Mouse (Mus musculus) erythroid progenitor cell, adult 5-6 weeks (primary cell): ENCODE results near the gene Itgam. TPM values are rescaled to one million over a fixed set of nuclear protein-coding genes. Genes with fewer than 3 reads are reported as not detected.
"Not testable (repeated sequence)": the region's sequence is repeated elsewhere in the genome, so short reads cannot be mapped to it uniquely, and the experiment has no call there.

Experiments used
- ATAC-seq: replicated peaks from 2 replicates; pipeline ENCODE4 v1.8.0; 2016; ENCODE audit warnings: moderate number of reproducible peaks, mild to moderate bottlenecking, moderate TSS enrichment, inconsistent platforms; ENCODE audit not compliant: poor library complexity, low FRiP score, severe bottlenecking
- total RNA-seq, 2 experiments: library from RNA; stranded (forward) in 1 of 2; stranded (reverse) in 1 of 2; fragments of 150-400 nt in 1 of 2; fragments of 186-747, 209-891 nt in 1 of 2; gene quantifications; 2 replicates each; pipeline versions ENCODE4 v1.2.3 to v1.2.4; 2015 to 2017; ENCODE audit warnings: low replicate concordance in 2 of 2

Gene Itgam
- total RNA-seq, 2 experiments from 2014 or later: 16.9 to 21.8 TPM

DNA sequence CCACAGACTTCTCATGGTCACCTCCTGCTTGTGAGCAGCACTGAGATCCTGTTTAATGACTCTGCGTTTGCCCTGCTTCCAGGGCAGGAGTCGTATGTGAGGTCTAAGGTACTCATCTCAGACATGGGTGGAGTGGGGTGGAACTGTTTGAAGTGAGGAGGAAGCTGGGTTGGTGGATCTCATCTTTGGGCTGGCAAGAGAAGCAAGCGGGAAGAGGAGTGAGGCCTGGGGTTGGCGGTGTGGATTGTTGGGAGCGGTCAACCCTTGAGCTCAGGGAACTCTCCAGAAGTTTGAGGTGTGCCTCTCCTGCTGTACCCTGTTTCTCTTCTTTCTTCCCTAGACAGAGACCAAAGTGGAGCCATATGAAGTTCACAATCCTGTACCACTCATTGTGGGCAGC is 54.0 kb downstream of the Itgam start:
- no peak for ATAC-seq

DNA sequence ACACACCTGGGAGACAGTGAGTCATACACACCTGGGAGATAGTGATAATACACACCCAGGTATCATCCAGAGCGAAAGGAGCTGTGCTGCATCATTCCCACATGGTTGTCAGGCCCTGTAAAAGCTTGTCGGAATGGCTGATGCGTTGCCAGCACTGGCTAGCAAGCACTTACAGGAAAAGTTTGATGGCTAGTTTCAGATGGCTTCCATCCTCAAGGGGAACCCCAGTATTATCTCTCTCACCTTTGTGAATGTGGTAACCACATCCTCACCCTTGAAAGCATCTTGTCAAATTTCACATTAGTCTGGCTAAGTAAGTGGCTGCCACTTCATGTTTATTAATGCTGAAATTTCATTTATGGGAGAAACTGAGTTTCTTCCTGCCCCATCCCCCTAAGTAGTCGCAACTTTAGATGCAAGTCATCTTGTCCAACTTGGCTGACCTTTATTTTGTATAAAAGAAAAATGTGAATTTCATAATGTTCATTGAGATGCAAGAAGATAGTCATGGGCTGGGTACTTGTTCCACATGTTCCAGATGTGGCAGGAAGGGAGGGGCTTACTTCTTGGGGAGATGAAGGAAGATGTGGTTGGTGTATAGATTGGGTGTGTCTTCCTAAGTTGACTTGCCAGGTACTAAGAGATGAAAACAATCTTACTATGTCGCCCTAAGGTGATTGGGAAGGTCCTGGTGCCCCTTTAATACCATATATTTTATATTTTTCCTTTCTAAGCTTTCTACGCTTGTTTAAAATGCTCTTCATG is 57.5 kb downstream of the Itgam start:
- ATAC-seq: no peak

DNA sequence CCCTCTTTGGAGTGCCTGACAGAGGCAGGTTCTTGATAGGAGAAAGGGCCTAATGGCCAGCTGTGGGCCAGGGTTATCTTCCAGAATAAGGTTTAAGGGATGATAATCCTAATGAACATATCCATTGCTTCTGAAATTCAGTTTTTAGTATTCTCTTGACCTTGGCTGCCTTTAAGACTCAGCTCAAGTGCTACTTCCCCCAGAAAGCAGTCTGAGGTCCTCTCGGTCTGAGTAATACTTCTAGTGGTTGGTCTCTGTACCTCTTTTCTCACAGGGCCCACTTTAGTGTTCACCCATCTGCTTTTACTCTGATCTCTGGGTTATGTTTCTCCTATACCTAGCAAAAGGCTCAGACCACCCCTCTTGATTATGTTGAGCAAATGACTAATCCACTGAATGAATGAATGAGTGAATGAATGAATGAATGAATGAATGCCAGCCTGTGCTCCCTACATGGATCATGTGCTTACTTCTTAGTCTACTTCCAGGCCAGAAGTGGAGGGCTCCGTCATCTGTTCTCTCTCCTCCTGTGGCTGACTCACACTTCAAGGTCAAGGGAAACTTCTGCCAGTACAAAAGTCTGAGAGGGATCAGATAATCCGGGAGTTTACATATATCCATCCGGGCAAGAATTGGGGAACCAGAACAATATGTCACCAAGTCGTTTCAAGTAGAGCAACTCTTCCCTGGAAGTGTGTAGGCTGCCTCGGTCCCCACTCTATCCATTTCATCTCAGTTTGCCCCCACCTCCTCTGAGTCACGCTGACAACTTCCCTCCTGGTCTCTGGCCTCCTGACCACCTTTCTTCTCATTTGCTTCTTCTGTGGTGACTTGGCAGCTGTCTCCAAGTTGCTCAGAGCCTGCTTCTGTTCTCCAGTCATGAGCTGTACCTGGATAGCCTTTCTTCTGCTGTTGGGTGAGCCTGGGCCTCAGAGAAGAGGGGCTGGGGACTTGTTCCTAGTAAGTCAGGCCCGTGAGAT is 66.6 kb downstream of the Itgam start, which contains the start of gene Itgax:
TSS of gene Itgax (plus strand) at position 807 of the 980 bp plus-strand sequence.
- ATAC-seq: no peak

DNA sequence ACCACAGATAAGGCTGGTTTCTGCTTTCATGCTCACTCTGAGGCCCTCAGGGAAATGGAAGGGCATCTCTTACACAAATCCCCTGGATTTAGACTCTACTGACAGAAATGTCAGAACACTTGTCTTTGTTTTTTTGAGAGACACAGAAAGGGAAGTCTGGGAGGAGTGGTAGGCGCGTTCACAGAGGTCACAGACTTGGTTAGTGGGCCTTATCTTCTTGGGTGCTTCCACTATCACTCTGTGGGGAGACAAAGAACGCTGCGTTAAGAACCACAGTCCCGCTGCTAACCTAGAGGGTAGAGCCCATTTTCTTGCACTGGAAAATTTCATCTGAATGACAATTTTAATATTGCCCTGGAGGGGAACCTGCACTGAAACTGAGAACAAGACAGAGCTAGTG is 69.7 kb downstream of the Itgam start:
- ATAC-seq: no peak

DNA sequence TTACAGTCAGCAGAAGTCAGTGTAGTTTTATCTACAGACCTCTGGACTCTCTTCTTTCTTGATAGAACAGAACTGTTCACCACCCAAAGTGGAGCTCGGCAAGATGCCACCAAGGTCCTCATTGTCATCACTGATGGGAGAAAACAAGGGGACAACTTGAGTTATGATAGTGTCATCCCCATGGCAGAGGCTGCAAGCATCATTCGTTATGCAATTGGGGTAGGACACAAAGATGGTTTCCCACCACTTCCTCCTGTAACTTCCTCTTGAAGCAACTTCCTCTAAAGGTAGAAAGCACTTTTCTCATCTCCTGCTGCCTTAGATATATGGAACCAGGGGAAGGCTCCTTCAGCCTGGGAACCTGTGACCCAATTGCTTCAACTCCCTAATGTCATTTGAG is 71.2 kb downstream of the Itgam start:
- ATAC-seq: no peak

DNA sequence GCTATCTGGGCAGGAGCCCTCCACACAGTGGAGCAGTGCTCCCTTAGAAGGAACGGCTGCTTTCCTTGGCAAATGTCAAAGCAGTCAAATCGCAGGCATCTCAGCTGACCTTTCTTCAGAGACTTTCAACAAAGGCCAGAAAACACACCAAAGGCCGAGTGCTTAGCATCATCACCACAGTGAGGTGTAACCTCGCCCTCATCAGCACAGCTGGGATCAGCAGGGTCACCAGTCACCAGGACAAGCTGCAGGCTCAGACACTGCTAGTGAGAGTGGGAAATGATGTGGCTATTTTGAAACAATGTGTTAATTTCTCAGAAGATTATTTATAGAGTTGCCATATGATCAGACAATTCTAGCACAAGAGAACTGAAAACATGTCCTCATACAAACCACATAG is 74.5 kb downstream of the Itgam start:
- ATAC-seq: no peak

DNA sequence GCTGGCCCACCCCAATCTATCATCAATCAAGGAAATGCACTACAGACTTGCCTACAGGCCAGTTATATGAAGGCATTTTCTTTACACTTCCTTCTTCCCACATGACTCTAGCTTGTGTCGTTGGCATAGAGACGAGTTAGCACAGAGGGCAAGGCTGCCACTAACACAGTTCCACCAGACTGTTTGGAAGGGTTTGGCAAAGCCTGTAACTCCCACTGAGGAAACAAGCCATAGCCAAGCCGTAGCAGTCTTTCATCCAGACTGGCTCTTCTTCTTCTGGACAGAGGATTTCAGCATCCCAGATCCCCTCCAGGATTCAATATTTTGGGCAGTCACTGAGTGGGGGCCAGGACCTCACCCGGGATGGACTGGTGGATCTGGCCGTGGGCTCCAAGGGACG is 77.2 kb downstream of the Itgam start:
- no peak for ATAC-seq

DNA sequence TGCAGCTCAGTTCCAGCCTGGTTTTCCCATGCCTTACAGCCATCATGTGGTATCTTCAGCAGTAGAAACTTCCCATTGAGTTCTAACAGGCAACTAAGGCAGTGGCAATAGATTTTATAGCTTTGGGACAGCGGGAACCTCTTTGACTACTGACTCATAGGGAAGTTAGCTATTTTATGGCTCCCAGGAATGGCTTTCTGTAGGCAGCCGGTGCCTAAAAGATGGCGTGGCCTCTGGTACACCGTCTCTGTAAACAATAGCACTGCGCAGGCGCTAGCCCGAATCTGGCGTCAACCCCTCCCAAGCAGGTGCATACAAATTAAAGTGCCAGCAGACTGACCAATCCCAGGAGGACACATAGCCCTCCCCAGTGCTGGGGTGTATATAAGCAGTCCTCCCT is 88.5 kb downstream of the Itgam start:
- no peak for ATAC-seq

DNA sequence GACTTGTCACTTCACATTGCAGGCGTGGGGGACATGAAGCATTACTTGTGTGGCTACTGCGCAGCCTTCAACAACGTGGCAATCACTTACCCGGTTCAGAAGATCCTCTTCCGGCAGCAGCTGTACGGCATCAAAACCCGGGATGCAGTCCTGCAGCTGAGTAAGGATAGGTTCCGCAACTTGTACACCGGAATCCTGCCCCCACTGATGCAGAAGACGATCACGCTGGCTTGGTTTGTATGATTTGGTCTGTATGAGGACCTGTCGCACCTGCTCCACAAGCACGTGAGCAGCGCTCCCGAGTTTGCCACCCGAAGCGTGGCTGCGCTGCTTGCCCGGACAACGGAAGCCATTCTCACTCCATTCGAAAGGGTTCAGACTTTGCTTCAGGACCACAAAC is 91.6 kb downstream of the Itgam start, which contains the start of gene Itgad:
TSS of gene Itgad (plus strand) at position 301 of the 400 bp plus-strand sequence.
- no peak for ATAC-seq

DNA sequence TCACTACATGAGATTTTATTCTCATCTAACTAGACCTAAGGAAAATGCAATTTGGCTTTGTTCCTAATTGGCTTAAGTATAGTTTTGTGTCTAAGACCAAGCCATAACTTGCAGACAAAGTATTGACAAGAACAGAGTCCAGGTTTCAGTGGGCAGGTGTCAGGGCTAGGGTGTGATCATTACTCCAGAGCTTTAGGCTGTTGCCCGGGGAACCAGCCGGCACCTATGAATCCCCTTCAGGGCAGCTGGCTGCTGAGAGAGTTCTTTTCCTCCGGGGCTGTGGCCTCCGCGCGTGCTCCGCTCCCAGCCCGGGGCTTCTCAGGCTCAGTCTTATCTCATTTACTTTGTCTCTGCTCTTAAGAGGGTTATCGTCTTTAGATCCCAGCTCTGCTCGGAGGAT is 92.5 kb downstream of the Itgam start:
- ATAC-seq: no peak

DNA sequence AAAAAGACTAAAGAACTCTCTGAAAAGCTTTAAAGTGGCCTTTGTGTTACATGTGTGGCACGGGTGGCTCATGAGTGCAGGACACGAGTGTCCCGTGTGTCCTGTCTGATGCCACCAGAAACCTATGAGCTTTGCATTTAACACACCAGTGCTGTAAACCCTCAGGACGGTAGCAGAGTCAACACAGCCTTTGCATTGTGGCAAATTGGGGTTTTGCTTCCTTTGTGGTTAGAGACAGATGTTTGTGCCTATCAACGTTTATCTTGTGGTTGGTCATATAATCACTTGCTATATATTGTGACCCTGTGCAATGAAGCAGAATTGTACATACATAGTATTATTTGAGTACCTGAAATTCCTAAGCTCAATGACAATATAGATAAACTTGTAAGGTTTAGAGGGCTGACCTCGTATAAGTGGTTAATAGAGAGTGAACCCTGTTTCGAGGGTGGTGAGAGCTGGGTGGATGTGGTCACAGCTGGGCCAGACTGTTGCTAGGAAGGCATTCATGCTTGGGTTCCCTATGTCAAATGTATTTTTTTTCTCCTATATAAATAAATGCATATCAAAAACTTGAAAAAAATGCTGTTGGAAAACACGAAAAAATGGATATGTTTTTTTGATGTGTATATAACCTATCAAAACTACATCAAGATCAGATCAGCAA is 96.4 kb downstream of the Itgam start:
- not testable (repeated sequence) for ATAC-seq

DNA sequence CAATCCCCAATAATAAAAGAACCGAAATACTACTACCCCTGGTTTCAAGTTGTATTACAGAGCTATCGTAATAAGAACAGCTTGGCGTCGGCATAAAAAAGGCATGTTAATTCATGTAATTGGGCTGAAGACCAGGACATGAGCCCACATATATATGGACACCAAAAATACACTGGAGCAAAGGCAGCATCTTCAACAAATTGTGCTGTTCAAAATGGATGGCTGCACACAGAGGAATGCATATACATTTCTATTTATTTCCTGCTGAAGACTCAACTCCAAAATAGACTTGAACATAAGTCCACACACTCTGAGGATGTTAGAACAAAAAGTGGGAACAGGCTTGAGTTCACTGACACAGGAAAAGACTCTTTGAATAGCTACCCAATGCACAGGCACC is 101.6 kb downstream of the Itgam start:
- ATAC-seq: no peak

DNA sequence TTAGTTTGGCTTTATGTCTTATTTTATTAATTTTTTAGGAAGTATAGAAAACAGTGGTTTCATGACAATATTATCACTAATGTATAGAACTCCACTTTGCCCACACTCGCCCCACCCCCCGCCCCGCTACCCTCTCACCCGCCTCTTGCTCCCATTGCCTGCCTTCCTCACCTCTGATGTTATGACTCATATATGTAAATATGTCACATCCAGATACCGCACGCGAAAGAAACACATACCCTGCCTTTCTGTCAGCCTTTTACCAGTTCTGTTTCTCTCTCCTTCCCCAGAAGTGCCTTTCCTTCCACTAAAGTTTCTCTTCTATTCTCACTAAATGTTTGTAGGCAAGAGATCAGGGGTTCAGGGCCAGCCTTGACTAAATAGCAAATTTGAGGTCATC is 104.0 kb downstream of the Itgam start:
- no peak for ATAC-seq

Other genes starting within 250 kb of the Itgam start
- 10.5 and 30.6 TPM in 2 replicates for gene Stx4a, start 238.3 kb upstream of the Itgam start, total RNA-seq (2015; ENCODE audit: low replicate concordance)
- 12.7 and 13.3 TPM in 2 replicates for gene Stx4a, start 238.3 kb upstream of the Itgam start, total RNA-seq (2017; ENCODE audit: low replicate concordance)
- not detected in 2 replicates for gene Stx1b, start 238.1 kb upstream of the Itgam start, total RNA-seq (2015; ENCODE audit: low replicate concordance)
- gene Stx1b, start 238.1 kb upstream of the Itgam start, total RNA-seq (2017; ENCODE audit: low replicate concordance): 0.98 TPM in 1 of 2 replicates, not detected in the other
- 18.0 and 31.4 TPM in 2 replicates for gene Zfp646, start 186.4 kb upstream of the Itgam start, total RNA-seq (2015; ENCODE audit: low replicate concordance)
- 34.3 and 47.1 TPM in 2 replicates for gene Zfp646, start 186.4 kb upstream of the Itgam start, total RNA-seq (2017; ENCODE audit: low replicate concordance)
- gene Zfp668, start 185.8 kb upstream of the Itgam start, total RNA-seq (2015; ENCODE audit: low replicate concordance): 1.7 and 6.5 TPM in 2 replicates
- 3.2 and 16.5 TPM in 2 replicates for gene Zfp668, start 185.8 kb upstream of the Itgam start, total RNA-seq (2017; ENCODE audit: low replicate concordance)
- not detected in 2 replicates for gene Prss53, start 171.7 kb upstream of the Itgam start, total RNA-seq (2015; ENCODE audit: low replicate concordance)
- gene Prss53, start 171.7 kb upstream of the Itgam start, total RNA-seq (2017; ENCODE audit: low replicate concordance): 0.64 TPM in 1 of 2 replicates, not detected in the other
- gene Gm21974, start 167.2 kb upstream of the Itgam start, total RNA-seq (2015; ENCODE audit: low replicate concordance): not detected in 2 replicates
- gene Gm21974, start 167.2 kb upstream of the Itgam start, total RNA-seq (2017; ENCODE audit: low replicate concordance): not detected in 2 replicates
- 24.3 and 33.5 TPM in 2 replicates for gene Vkorc1, start 167.0 kb upstream of the Itgam start, total RNA-seq (2015; ENCODE audit: low replicate concordance)
- 2.1 and 5.9 TPM in 2 replicates for gene Vkorc1, start 167.0 kb upstream of the Itgam start, total RNA-seq (2017; ENCODE audit: low replicate concordance)
- gene Bckdk, start 158.6 kb upstream of the Itgam start, total RNA-seq (2015; ENCODE audit: low replicate concordance): 39.3 and 58.7 TPM in 2 replicates
- gene Bckdk, start 158.6 kb upstream of the Itgam start, total RNA-seq (2017; ENCODE audit: low replicate concordance): 9.7 and 17.3 TPM in 2 replicates
- gene Kat8, start 150.1 kb upstream of the Itgam start, total RNA-seq (2015; ENCODE audit: low replicate concordance): 8.0 and 18.0 TPM in 2 replicates
- gene Kat8, start 150.1 kb upstream of the Itgam start, total RNA-seq (2017; ENCODE audit: low replicate concordance): 12.9 and 16.7 TPM in 2 replicates
- gene Prss8, start 132.5 kb upstream of the Itgam start, total RNA-seq (2015; ENCODE audit: low replicate concordance): not detected in 2 replicates
- not detected in 2 replicates for gene Prss8, start 132.5 kb upstream of the Itgam start, total RNA-seq (2017; ENCODE audit: low replicate concordance)
- gene Prss36, start 115.9 kb upstream of the Itgam start, total RNA-seq (2015; ENCODE audit: low replicate concordance): 3.8 TPM in 1 of 2 replicates, not detected in the other
- not detected in 2 replicates for gene Prss36, start 115.9 kb upstream of the Itgam start, total RNA-seq (2017; ENCODE audit: low replicate concordance)
- gene Fus, start 95.2 kb upstream of the Itgam start, total RNA-seq (2015; ENCODE audit: low replicate concordance): 125 and 187 TPM in 2 replicates
- 81.2 and 118 TPM in 2 replicates for gene Fus, start 95.2 kb upstream of the Itgam start, total RNA-seq (2017; ENCODE audit: low replicate concordance)
- 12.2 and 56.9 TPM in 2 replicates for gene Pycard, start 68.8 kb upstream of the Itgam start, total RNA-seq (2015; ENCODE audit: low replicate concordance)
- gene Pycard, start 68.8 kb upstream of the Itgam start, total RNA-seq (2017; ENCODE audit: low replicate concordance): 2.2 and 5.7 TPM in 2 replicates
- not detected in 2 replicates for gene Trim72, start 58.7 kb upstream of the Itgam start, total RNA-seq (2015; ENCODE audit: low replicate concordance)
- not detected in 2 replicates for gene Trim72, start 58.7 kb upstream of the Itgam start, total RNA-seq (2017; ENCODE audit: low replicate concordance)
- gene Gm49368, start within 50 bp of the Itgam start, total RNA-seq (2015; ENCODE audit: low replicate concordance): not detected in 2 replicates
- not detected in 2 replicates for gene Gm49368, start within 50 bp of the Itgam start, total RNA-seq (2017; ENCODE audit: low replicate concordance)
- gene Itgax, start 66.9 kb downstream of the Itgam start, total RNA-seq (2015; ENCODE audit: low replicate concordance): 0.42 and 1.1 TPM in 2 replicates
- 0.83 and 1.2 TPM in 2 replicates for gene Itgax, start 66.9 kb downstream of the Itgam start, total RNA-seq (2017; ENCODE audit: low replicate concordance)
- gene Itgad, start 91.7 kb downstream of the Itgam start, total RNA-seq (2015; ENCODE audit: low replicate concordance): 14.1 and 18.9 TPM in 2 replicates
- gene Itgad, start 91.7 kb downstream of the Itgam start, total RNA-seq (2017; ENCODE audit: low replicate concordance): 5.6 and 15.5 TPM in 2 replicates
- 3.4 TPM in 1 of 2 replicates, not detected in the other for gene Cox6a2, start 143.7 kb downstream of the Itgam start, total RNA-seq (2015; ENCODE audit: low replicate concordance)
- not detected in 2 replicates for gene Cox6a2, start 143.7 kb downstream of the Itgam start, total RNA-seq (2017; ENCODE audit: low replicate concordance)
- gene Armc5, start 174.7 kb downstream of the Itgam start, total RNA-seq (2015; ENCODE audit: low replicate concordance): 3.4 and 4.7 TPM in 2 replicates
- gene Armc5, start 174.7 kb downstream of the Itgam start, total RNA-seq (2017; ENCODE audit: low replicate concordance): 3.1 and 4.5 TPM in 2 replicates
- 3.6 and 5.9 TPM in 2 replicates for gene 9130023H24Rik, start 175.4 kb downstream of the Itgam start, total RNA-seq (2015; ENCODE audit: low replicate concordance)
- 2.6 and 2.8 TPM in 2 replicates for gene 9130023H24Rik, start 175.4 kb downstream of the Itgam start, total RNA-seq (2017; ENCODE audit: low replicate concordance)
- gene Tgfb1i1, start 184.2 kb downstream of the Itgam start, total RNA-seq (2015; ENCODE audit: low replicate concordance): 0.84 and 1.4 TPM in 2 replicates
- gene Tgfb1i1, start 184.2 kb downstream of the Itgam start, total RNA-seq (2017; ENCODE audit: low replicate concordance): 0.51 TPM in 1 of 2 replicates, not detected in the other
- gene Slc5a2, start 203.0 kb downstream of the Itgam start, total RNA-seq (2015; ENCODE audit: low replicate concordance): 2.5 TPM in 1 of 2 replicates, not detected in the other
- gene Slc5a2, start 203.0 kb downstream of the Itgam start, total RNA-seq (2017; ENCODE audit: low replicate concordance): 1.3 TPM in 1 of 2 replicates, not detected in the other
- 90.5 and 137 TPM in 2 replicates for gene BC017158, start 235.5 kb downstream of the Itgam start, total RNA-seq (2015; ENCODE audit: low replicate concordance)
- gene BC017158, start 235.5 kb downstream of the Itgam start, total RNA-seq (2017; ENCODE audit: low replicate concordance): 85.2 and 107 TPM in 2 replicates